Mouse (Mus musculus) small intestine, adult 2 months (tissue): ENCODE measurements around the gene Nbea.

Experiments
- CTCF ChIP-seq: fragments of 200-500 bp; IDR thresholded peaks from 2 replicates; pipeline ENCODE4 v1.5.1; 2012; ENCODE audit warnings: low read depth, mild to moderate bottlenecking, control low read depth, inconsistent platforms, low read length, moderate library complexity, mixed read lengths; ENCODE audit not compliant: insufficient replicate concordance, insufficient read length; ENCODE audit errors: extremely low read depth
- POLR2A ChIP-seq: fragments of 200-500 bp; IDR thresholded peaks from 2 replicates; pipeline ENCODE4 v1.6.1; 2012; ENCODE audit warnings: low read depth, mild to moderate bottlenecking, control low read depth, inconsistent platforms, low read length, moderate library complexity

GRCm38 (mm10) chr3:55618396-55618795 is 565.1 kb downstream of the Nbea start:
- TF ChIP-seq CTCF (no peak), POLR2A (no peak)
